Mouse (Mus musculus) stomach, postnatal 0 days (tissue): Measurements from ENCODE around the gene C1qtnf1.

Experiments
- CTCF ChIP-seq: IDR thresholded peaks from 2 replicates; pipeline ENCODE4 v1.5.1; 2016; ENCODE audit warnings: antibody characterized with exemption, low read depth, mild to moderate bottlenecking, moderate library complexity
- EP300 ChIP-seq: optimal IDR thresholded peaks from 2 replicates; pipeline ENCODE3; 2016; ENCODE audit warnings: antibody characterized with exemption

DNA sequence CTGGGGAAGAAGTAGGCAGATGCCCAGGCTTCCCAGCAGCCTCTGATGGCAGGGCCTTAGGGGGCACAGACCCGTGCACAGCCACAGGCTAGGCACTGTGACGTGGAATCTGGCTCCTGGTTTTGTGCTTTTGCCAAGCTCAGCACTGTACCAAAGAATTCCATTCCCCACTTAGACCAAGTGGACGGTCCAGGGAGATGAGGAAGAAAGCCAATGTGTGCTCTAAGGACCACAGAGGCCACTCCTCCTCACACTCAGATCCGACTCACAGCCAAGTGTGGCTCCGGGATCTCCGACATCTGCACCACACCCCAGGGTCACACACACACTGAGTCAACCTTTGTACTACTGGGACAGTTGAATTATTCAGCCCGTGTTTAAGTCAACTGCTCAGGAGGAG, 12.0 kb upstream of the C1qtnf1 start:
- TF ChIP-seq CTCF (no peak), EP300 (no peak)
